Mouse (Mus musculus): ENCODE measurements around the gene Cd4.

DNA sequence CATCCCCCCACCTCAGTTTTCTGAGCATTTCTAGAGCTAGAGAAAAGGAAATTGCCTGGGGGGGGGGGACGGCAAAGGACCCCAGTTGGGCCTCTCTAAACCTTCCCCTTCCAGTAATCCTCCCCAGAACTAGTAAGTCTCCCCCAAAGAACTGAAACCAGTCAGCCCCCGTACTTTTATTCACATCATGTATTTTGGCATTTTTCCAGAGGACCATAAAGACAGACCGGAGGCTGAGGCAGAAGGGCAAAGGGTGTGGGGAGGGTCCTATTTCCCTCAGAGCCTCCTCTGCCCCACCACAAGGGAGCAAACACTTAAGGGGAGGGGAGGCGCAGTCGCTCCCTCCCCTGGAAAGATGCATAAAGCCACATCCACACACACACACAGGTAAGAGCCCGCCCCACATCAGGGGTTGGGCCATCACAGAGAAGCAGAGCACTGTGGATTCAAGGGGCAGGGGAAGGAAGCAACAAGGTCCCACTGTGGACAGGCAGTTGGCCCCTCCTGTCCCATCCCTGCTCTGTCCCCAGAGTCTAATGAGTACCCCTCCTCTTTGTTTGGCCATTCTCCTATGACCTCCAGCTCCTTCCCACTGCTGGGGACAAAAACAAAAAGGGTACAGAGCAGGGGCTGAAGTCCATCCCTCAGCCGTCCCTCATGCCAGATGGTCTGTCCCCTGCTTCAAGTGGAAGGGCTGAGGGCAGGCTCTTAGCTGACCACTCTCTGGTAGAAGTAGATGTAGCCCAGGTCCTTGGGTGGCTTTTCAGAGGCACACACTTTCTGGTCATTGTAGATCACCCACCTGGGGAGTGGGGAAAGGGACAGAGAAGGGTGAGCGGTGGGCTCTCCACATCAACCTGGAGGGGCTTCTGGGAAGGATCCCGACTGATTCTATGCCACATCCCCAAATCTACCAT is 72.9 kb downstream of the Cd4 start:
- TF ChIP-seq ELF1 (IDR thresholded peaks at IDR 0.05; ENCODE audit: low read depth, low read length) (no peak), JUN (IDR thresholded peaks at IDR 0.05; ENCODE audit: insufficient read depth, low read depth, low read length) (no peak), HCFC1 (IDR thresholded peaks at IDR 0.05; ENCODE audit: low read depth, low read length) (no peak), ZC3H11A (IDR thresholded peaks at IDR 0.05; ENCODE audit: low read depth, low read length) (no peak), POLR2A (IDR thresholded peaks at IDR 0.05; ENCODE audit: low read depth, low read length) (no peak), CTCF (conservative IDR thresholded peaks at IDR 0.05 in 1 of 2, IDR thresholded peaks at IDR 0.05 in 1 of 2; ENCODE audit: low read depth in 2 of 2, low read length in 2 of 2) (no peak), USF1 (IDR thresholded peaks at IDR 0.05; ENCODE audit: low read depth, low read length) (no peak), ZNF384 (IDR thresholded peaks at IDR 0.05; ENCODE audit: low read depth, low read length) (no peak), KAT2A (IDR thresholded peaks at IDR 0.05; ENCODE audit: insufficient replicate concordance, low read length) (no peak), EP300 (IDR thresholded peaks at IDR 0.05; ENCODE audit: low read length) (no peak), ETS1 (conservative IDR thresholded peaks at IDR 0.05; ENCODE audit: low read depth, low read length) (no peak), POLR2AphosphoS2 (IDR thresholded peaks at IDR 0.05; ENCODE audit: low read depth, low read length) (no peak)
